In the genomic region with DNA sequence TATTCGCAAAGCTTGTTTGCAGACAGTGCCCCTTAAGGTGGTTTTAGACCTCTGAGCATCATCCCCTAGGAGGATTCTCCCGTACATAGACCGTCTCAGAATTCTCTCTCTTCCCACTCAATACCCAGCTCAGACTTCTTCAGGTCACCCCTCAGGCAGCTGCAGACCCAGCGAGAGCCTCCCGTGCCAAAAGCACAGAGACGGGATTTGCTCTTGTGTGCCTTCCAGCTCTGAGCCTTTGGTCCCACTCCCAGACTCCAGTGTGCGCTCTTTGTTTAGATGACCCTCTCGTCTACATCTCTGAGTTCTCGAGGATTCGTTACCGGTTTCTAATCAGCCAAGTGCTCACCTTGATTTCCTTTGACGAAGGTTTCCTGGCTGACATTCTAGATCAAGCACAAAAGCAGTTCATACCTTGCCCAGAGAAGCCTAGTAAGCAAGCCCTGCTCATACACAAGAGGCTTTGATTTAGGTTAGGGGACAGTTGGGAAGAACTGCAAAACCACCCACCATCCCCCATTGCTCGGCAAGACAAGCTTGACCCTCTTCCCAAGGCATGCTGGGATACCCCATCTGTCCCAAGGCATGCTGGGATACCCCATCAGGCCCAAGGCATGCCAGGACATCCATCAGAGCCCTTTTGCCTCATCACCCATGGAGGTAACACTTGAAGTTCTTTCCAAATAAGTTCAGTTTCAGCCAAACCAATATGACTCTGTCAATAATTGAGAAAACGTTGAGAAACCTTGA, we compare ENCODE assay signal across 17 mouse cellular contexts. TPM values are rescaled to one million over a fixed set of nuclear protein-coding genes. Genes with fewer than 3 reads are reported as not detected.
A peak's percentile ranks its signal among the peaks of the same experiment; 100 is the strongest.
DNase-seq lines count a peak whose midpoint lies in the region; ATAC-seq and TF ChIP-seq lines count a peak whose summit lies in the region.
"Had no signal": no experiment of that assay in that cellular context is flagged by ENCODE, and none has a peak within 500 bp of the region (broad histone marks: within the 10 kb centered on the region; RNA-seq: fewer than 3 reads in every experiment).

No protein-coding gene starts in this region.

- peak; percentile 68 to 70 for DNase-seq in cerebellum, postnatal 10 days
- DNase-seq in testis, postnatal 10 days (ENCODE audit: low spot score), result no peak
- DNase-seq in right cerebral cortex, postnatal 10 days (ENCODE audit: low spot score in 2 of 2), result no peak
- DNase-seq: adrenal gland, adult 8-10 months; adrenal gland, postnatal 14 days; adrenal gland, postnatal 36 days; cerebellum, adult 11 months; cerebellum, postnatal 25 days; forebrain, postnatal 0 days had no signal

- peak overlapping the region; percentile 0 for H3K4me3 ChIP-seq in testis, adult 2 months (ENCODE audit: control insufficient read depth, low read depth, low read length)
- H3K4me3 ChIP-seq: embryonic facial prominence, embryonic 10.5 days; embryonic facial prominence, embryonic 12.5 days; forebrain, embryonic 13.5 days; forebrain, embryonic 15.5 days had no signal

- H3K27me3 ChIP-seq in testis, adult 2 months (ENCODE audit: control insufficient read depth, insufficient read depth, low read length), result no peaks in the 10 kb centered on the region
- H3K27me3 ChIP-seq: embryonic facial prominence, embryonic 12.5 days; forebrain, embryonic 13.5 days; forebrain, embryonic 15.5 days; Patski had no signal

- no peak for TF ChIP-seq CTCF in testis, adult 2 months (IDR thresholded peaks at IDR 0.05; ENCODE audit: control insufficient read depth, insufficient read depth, insufficient replicate concordance, low read depth, low read length)

- no peak; the same call in 1 of the 2 replicates for TF ChIP-seq POLR2A in testis, adult 2 months (IDR thresholded peaks at IDR 0.05; ENCODE audit: control insufficient read depth, low read depth, low read length)

- H3K4me1 ChIP-seq in testis, adult 2 months (ENCODE audit: control insufficient read depth, insufficient read depth, low read length), result no peaks in the 10 kb centered on the region
- H3K4me1 ChIP-seq: embryonic facial prominence, embryonic 12.5 days; forebrain, embryonic 13.5 days; forebrain, embryonic 15.5 days had no signal

- no peak overlapping the region for H3K27ac ChIP-seq in testis, adult 2 months (ENCODE audit: control insufficient read depth, insufficient read depth, low read depth, low read length)
- H3K27ac ChIP-seq: embryonic facial prominence, embryonic 10.5 days; embryonic facial prominence, embryonic 12.5 days; forebrain, embryonic 13.5 days; forebrain, embryonic 15.5 days had no signal

- H3K36me3 ChIP-seq in testis, adult 2 months (ENCODE audit: control insufficient read depth, insufficient read depth, low read length), result no peaks in the 10 kb centered on the region
- H3K36me3 ChIP-seq: embryonic facial prominence, embryonic 10.5 days; embryonic facial prominence, embryonic 12.5 days; forebrain, embryonic 15.5 days had no signal

- ATAC-seq in cerebellum, adult (ENCODE audit: insufficient number of reproducible peaks, low FRiP score, low TSS enrichment), result no peak
- ATAC-seq: activated CD4-positive, CD25-positive, alpha-beta regulatory T cell, adult 4 months; forebrain, embryonic 13.5 days; forebrain, embryonic 15.5 days; forebrain, postnatal 0 days; Patski had no signal

RNA-seq across cellular contexts. Expression of a gene that starts 48.6 kb away (rescaled TPM):
- 5.7 and 6.0 TPM in 2 replicates for polyA plus RNA-seq in testis, adult 2 months (2012; rRNA removed)

RNA-seq across cellular contexts. Expression of a gene that starts 52.6 kb away (rescaled TPM):
- 80.5 and 86.1 TPM in 2 replicates for polyA plus RNA-seq in testis, adult 2 months (2012; rRNA removed)

Comparison
In these comparisons a context has a peak if more than half of its experiments do, and no peak if none do; other contexts are left out.
1. DNase-seq: peak in cerebellum, postnatal 10 days (2 of 2); none in testis, postnatal 10 days (single experiment) and right cerebral cortex, postnatal 10 days (0 of 2).